ENCODE assay signal across 11 mouse cellular contexts in the genomic region with DNA sequence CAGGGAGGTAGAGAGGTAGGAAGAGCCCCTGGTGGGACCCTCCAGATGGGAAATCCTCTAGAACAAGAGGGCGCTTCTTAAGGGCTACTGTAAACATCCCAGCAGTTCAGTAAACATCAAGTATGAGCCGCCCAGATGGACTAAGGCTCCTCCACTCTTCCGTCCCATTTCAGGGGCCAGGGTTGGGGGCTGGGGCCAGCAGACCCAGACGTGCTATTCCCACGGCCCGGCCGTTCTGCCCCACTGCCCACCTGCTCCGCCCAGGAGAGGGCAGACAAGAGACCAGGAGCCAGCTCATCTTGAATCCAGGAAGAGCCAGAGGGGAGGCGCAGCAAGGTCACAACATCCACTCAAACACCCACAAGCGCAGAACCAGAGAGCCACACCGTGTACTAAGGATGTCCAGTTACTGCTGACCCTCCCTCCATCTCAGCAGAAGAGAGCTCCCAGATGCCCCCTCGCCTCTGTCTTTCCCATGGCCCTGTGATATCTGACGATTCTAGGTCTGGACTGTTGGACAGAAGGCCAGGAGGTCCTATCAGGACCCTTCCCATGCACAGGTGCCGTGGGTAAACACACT. TPM values are rescaled to one million over a fixed set of nuclear protein-coding genes. Genes with fewer than 3 reads are reported as not detected.
DNase-seq lines count a peak whose midpoint lies in the region; ATAC-seq and TF ChIP-seq lines count a peak whose summit lies in the region.
"Had no signal": no experiment of that assay in that cellular context is flagged by ENCODE, and none has a peak within 500 bp of the region (broad histone marks: within the 10 kb centered on the region; RNA-seq: fewer than 3 reads in every experiment).

No protein-coding gene starts in this region.

- no peaks in the 10 kb centered on the region for H3K27me3 ChIP-seq in heart, embryonic 14.5 days (ENCODE audit: control insufficient read depth, insufficient read depth, low read length)
- H3K27me3 ChIP-seq in hindbrain, embryonic 13.5 days: no peaks in the 10 kb centered on the region
- H3K27me3 ChIP-seq in liver, postnatal 0 days (ENCODE audit: insufficient read depth, low read length): no peaks in the 10 kb centered on the region; the same call in 1 of the 2 replicates
- H3K27me3 ChIP-seq in small intestine, adult 2 months (ENCODE audit: control insufficient read depth, insufficient read depth, low read length): no peaks in the 10 kb centered on the region

- H3K9me3 ChIP-seq in heart, embryonic 14.5 days (ENCODE audit: control insufficient read depth, low read length): no peaks in the 10 kb centered on the region
- H3K9me3 ChIP-seq in hindbrain, embryonic 13.5 days: no peaks in the 10 kb centered on the region
- no peaks in the 10 kb centered on the region for H3K9me3 ChIP-seq in liver, postnatal 0 days (ENCODE audit: low read length)

- intact Hi-C loops in heart, postnatal 36 days (cut with DNase I): no loop called here

- H3K9ac ChIP-seq in heart, embryonic 14.5 days (ENCODE audit: low read length): peak overlapping the region; percentile 1; the same call in 1 of the 2 replicates
- H3K9ac ChIP-seq in hindbrain, embryonic 13.5 days: peak overlapping the region; percentile 43; the same call in 1 of the 2 replicates
- H3K9ac ChIP-seq in liver, postnatal 0 days (replicated peaks): no peak overlapping the region

- H3K4me1 ChIP-seq in heart, embryonic 14.5 days (ENCODE audit: control insufficient read depth in 2 of 2, insufficient read depth in 2 of 2, low read length in 2 of 2): peaks cover 45 to 46% of the 10 kb centered on the region in 2 experiments
- peaks cover 90% of the 10 kb centered on the region for H3K4me1 ChIP-seq in hindbrain, embryonic 13.5 days (replicated peaks)
- H3K4me1 ChIP-seq in liver, postnatal 0 days (ENCODE audit: insufficient read depth): peaks cover 10% of the 10 kb centered on the region
- peaks cover 16% of the 10 kb centered on the region for H3K4me1 ChIP-seq in small intestine, adult 2 months (ENCODE audit: control insufficient read depth, insufficient read depth, insufficient read length, low read length)

- H3K36me3 ChIP-seq in heart, embryonic 14.5 days (ENCODE audit: control insufficient read depth, insufficient read depth, low read length): 0 out of 2 replicates have a peak, but pooled peaks cover 3% of the 10 kb centered on the region
- H3K36me3 ChIP-seq in hindbrain, embryonic 13.5 days: peaks cover 21% of the 10 kb centered on the region
- no peaks in the 10 kb centered on the region for H3K36me3 ChIP-seq in liver, postnatal 0 days (replicated peaks; ENCODE audit: insufficient read depth, low read length)
- no peaks in the 10 kb centered on the region for H3K36me3 ChIP-seq in small intestine, adult 2 months (ENCODE audit: control insufficient read depth, insufficient read depth, low read length)

- no peak for ATAC-seq in heart, embryonic 14.5 days (ENCODE audit: insufficient number of reproducible peaks, insufficient read depth, low FRiP score, low read depth)
- ATAC-seq in hindbrain, embryonic 13.5 days (ENCODE audit: low FRiP score): 0 out of 2 replicates have a peak, but pooled peaks have one; percentile 7
- no peak for ATAC-seq in liver, postnatal 0 days
- no peak for ATAC-seq in erythroblast, adult 5-6 weeks (replicated peaks; ENCODE audit: low FRiP score, poor library complexity, severe bottlenecking)

- WGBS in heart, embryonic 14.5 days: 28% methylated on average over 14 of the region's 14 CpGs
- 16% methylated on average over 14 of the region's 14 CpGs for WGBS in hindbrain, embryonic 13.5 days
- WGBS in liver, postnatal 0 days (ENCODE audit: insufficient replicate concordance): 42% methylated on average over 14 of the region's 14 CpGs
- WGBS in small intestine, adult 2 months: 69% methylated on average over 14 of the region's 14 CpGs

- peak overlapping the region in 1 of 2 experiments; percentile 9; a peak in 1 of 4 replicates for H3K27ac ChIP-seq in heart, embryonic 14.5 days (replicated peaks in 1 of 2; ENCODE audit: control insufficient read depth in 1 of 2, insufficient read depth in 1 of 2, low read depth in 2 of 2, low read length in 2 of 2)
- H3K27ac ChIP-seq in hindbrain, embryonic 13.5 days: peak overlapping the region; percentile 73
- no peak overlapping the region for H3K27ac ChIP-seq in liver, postnatal 0 days (ENCODE audit: low read depth)
- peak overlapping the region; percentile 53; the same call in 1 of the 2 replicates for H3K27ac ChIP-seq in small intestine, adult 2 months (ENCODE audit: insufficient read depth, low read depth, low read length)
- H3K27ac ChIP-seq: macrophage had no signal

- H3K4me3 ChIP-seq in heart, embryonic 14.5 days (ENCODE audit: control insufficient read depth in 1 of 2, insufficient read depth in 1 of 2, low read depth in 1 of 2, low read length in 2 of 2): no peak overlapping the region
- peak overlapping the region; percentile 8; the same call in 1 of the 2 replicates for H3K4me3 ChIP-seq in hindbrain, embryonic 13.5 days
- H3K4me3 ChIP-seq in liver, postnatal 0 days (ENCODE audit: low read depth, low read length): no peak overlapping the region
- H3K4me3 ChIP-seq in small intestine, adult 2 months (ENCODE audit: low read depth, low read length): no peak overlapping the region

- no peak for TF ChIP-seq POLR2A in small intestine, adult 2 months (IDR thresholded peaks at IDR 0.05; ENCODE audit: low read depth, low read length)

- TF ChIP-seq EP300 in liver, postnatal 0 days (IDR thresholded peaks at IDR 0.05; ENCODE audit: low read depth): no peak

- no peak overlapping the region for H3K4me2 ChIP-seq in heart, embryonic 14.5 days (ENCODE audit: low read length)
- H3K4me2 ChIP-seq in hindbrain, embryonic 13.5 days: peak overlapping the region; percentile 30
- H3K4me2 ChIP-seq in liver, postnatal 0 days (ENCODE audit: low read depth, low read length): no peak overlapping the region

- peak; percentile 14; the same call in 1 of the 2 replicates for TF ChIP-seq CTCF in liver, postnatal 0 days (IDR thresholded peaks at IDR 0.05; ENCODE audit: low read depth)
- no peak for TF ChIP-seq CTCF in small intestine, adult 2 months (IDR thresholded peaks at IDR 0.05; ENCODE audit: extremely low read depth, insufficient read length, insufficient replicate concordance, low read depth, low read length)

- no peak for DNase-seq in heart, postnatal 36 days
- no peak for DNase-seq in liver, postnatal 0 days
- no peak for DNase-seq in frontal cortex, postnatal 10 days (ENCODE audit: low spot score in 2 of 2)
- DNase-seq in cerebellum, adult 11-12 months: no peak
- DNase-seq: cerebellum, postnatal 36 days had no signal

RNA-seq across cellular contexts. Expression of a gene that starts 11.6 kb away (rescaled TPM):
- 4.6 and 6.2 TPM in 2 replicates for polyA plus RNA-seq in heart, embryonic 14.5 days (2014; fragmentation: Nextera tagmentation; extraction: Ambion mirVana)
- 10 to 100 TPM; 16.0 to 16.9 TPM for total RNA-seq in heart, postnatal 36 days (2021)
- polyA plus RNA-seq in hindbrain, embryonic 13.5 days (2015; fragmentation: Nextera tagmentation; extraction: Ambion mirVana): 16.4 and 17.0 TPM in 2 replicates
- 0.76 and 1.1 TPM in 2 replicates for polyA plus RNA-seq in liver, postnatal 0 days (2015; fragmentation: Nextera tagmentation; extraction: Ambion mirVana)
- polyA plus RNA-seq in small intestine, adult 2 months (2012; rRNA removed): 24.2 and 30.7 TPM in 2 replicates
- total RNA-seq in erythroblast, adult 5-6 weeks (2015; ENCODE audit: low replicate concordance): not detected in 2 replicates
- not detected in 2 replicates for total RNA-seq in erythroblast, adult 5-6 weeks (2017; ENCODE audit: low replicate concordance)
- polyA plus RNA-seq: macrophage had no signal

RNA-seq across cellular contexts. Expression of a gene that starts 19.2 kb away (rescaled TPM):
- 0.63 and 1.7 TPM in 2 replicates for polyA plus RNA-seq in heart, embryonic 14.5 days (2014; fragmentation: Nextera tagmentation; extraction: Ambion mirVana)
- not detected for total RNA-seq in heart, postnatal 36 days (2021)
- 1.8 TPM in 2 replicates for polyA plus RNA-seq in hindbrain, embryonic 13.5 days (2015; fragmentation: Nextera tagmentation; extraction: Ambion mirVana)
- 5.8 and 6.2 TPM in 2 replicates for polyA plus RNA-seq in liver, postnatal 0 days (2015; fragmentation: Nextera tagmentation; extraction: Ambion mirVana)
- 0.13 and 0.17 TPM in 2 replicates for polyA plus RNA-seq in small intestine, adult 2 months (2012; rRNA removed)
- not detected in 2 replicates for total RNA-seq in erythroblast, adult 5-6 weeks (2015; ENCODE audit: low replicate concordance)
- total RNA-seq in erythroblast, adult 5-6 weeks (2017; ENCODE audit: low replicate concordance): not detected in 2 replicates
- total RNA-seq: CH12.LX had no signal
- polyA plus RNA-seq: macrophage had no signal

RNA-seq across cellular contexts. Expression of a gene that starts 29.4 kb away (rescaled TPM):
- 2.7 TPM in 2 replicates for polyA plus RNA-seq in heart, embryonic 14.5 days (2014; fragmentation: Nextera tagmentation; extraction: Ambion mirVana)
- 10 to 100 TPM; 66.0 to 80.3 TPM for total RNA-seq in heart, postnatal 36 days (2021)
- 25.3 and 26.2 TPM in 2 replicates for polyA plus RNA-seq in hindbrain, embryonic 13.5 days (2015; fragmentation: Nextera tagmentation; extraction: Ambion mirVana)
- 147 and 174 TPM in 2 replicates for polyA plus RNA-seq in liver, postnatal 0 days (2015; fragmentation: Nextera tagmentation; extraction: Ambion mirVana)
- polyA plus RNA-seq in small intestine, adult 2 months (2012; rRNA removed): 2.8 and 48.7 TPM in 2 replicates
- not detected in 2 replicates for total RNA-seq in erythroblast, adult 5-6 weeks (2015; ENCODE audit: low replicate concordance)
- total RNA-seq in erythroblast, adult 5-6 weeks (2017; ENCODE audit: low replicate concordance): not detected in 2 replicates
- polyA plus RNA-seq: macrophage had no signal
